Mouse (Mus musculus) testis, adult 2 months (tissue): Measurements from ENCODE around the gene Tfe3.

ENCODE experiments used
- CTCF ChIP-seq: fragments of 200-500 bp; IDR thresholded peaks from 2 replicates; pipeline ENCODE4 v1.5.1; 2012; ENCODE audit warnings: low read depth, mild to moderate bottlenecking, inconsistent platforms, low read length, moderate library complexity; ENCODE audit not compliant: control insufficient read depth, insufficient read depth, insufficient replicate concordance
- POLR2A ChIP-seq: fragments of 200-500 bp; IDR thresholded peaks from 2 replicates; pipeline ENCODE4 v1.6.1; 2012; ENCODE audit warnings: low read depth, mild to moderate bottlenecking, inconsistent platforms, low read length, moderate library complexity; ENCODE audit not compliant: control insufficient read depth

DNA sequence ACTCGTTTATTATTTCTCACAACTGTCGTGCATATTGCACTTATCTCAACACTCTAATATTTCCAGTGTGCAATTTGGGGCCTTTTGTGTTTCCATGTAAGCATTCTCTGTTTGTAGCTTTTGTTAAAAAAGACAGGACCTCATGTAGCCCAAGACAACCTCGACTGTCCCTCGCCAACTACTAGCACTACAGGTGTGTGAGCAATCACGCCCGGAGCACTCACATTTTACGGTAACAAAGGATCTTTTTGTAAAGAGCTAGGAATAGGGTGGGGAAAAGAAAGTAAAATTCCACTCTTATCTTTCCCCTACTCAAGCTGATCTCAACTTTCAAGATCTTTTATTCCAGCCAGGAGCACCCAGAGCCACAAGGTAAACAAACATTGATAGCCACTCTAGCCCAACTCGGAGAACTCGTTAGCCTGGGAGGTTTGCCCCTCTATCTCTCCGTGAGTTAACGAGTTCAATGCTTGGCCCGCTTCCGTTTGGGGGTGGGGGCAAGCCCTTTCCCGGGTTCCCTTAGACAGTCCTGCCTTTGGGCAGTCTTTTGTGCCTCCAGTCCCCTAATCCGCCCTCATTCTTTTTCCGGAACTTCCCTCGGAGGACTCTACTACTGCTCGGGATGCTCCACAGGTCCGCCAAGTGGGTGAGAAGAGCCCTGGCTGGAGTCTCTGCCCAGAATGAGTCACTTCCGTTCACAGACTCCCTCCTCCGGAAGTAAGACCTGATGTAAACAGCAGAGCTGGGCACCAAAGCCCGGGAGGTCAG is 40.7 kb upstream of the Tfe3 start, which contains the start of gene Gm45208:
- no peak for TF ChIP-seq CTCF
- TF ChIP-seq POLR2A = no peak
